Mouse (Mus musculus) B cell, adult 67 days (primary cell): Measurements from ENCODE around the gene Gpn2. TPM values are rescaled to one million over a fixed set of nuclear protein-coding genes. Genes with fewer than 3 reads are reported as not detected.

ENCODE experiments used
- total RNA-seq, 2 experiments: library from RNA; stranded (reverse); gene quantifications; 4 replicates each; pipeline ENCODE4 v1.2.4; 2023

Gene Gpn2
- total RNA-seq = 10 to 100 TPM; 23.8 to 30.9 TPM

DNA sequence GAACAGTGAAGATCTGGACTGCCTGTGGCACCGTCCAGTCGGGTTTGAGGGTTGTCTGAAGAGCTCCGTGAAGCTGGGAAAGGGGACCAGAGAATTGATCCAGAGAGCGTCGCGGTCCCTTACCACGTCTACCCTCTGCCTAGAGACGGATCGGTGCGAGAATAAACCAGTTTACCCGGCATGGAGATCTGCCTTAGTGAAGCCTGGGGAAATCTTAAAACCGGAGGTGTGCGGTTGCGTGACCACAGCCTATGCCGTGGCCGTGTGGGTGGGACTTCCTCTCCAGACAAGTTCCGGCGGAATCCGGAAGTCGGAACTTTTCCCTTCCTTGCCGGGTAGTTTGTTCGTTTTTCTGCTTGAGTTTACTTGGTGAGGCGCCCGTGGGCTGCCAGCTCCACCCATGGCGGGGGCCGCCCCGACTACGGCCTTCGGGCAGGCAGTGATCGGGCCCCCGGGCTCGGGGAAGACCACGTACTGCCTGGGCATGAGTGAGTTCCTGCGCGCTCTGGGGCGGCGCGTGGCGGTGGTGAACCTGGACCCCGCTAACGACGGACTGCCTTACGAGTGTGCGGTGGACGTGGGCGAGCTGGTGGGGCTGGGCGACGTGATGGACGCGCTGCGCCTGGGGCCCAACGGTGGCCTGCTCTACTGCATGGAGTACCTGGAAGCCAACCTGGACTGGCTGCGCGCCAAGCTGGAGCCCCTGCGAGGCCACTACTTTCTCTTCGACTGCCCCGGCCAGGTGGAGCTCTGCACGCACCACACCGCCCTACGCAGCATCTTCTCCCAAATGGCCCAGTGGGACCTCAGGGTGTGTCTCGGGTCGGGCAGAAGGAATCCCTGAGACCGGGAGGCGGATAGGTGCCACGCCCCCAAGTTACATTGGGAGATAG is at the start of gene Gpn2:
Gene Gpn2, plus strand, starts transcription at position 304 of the 893 bp plus-strand sequence.

DNA sequence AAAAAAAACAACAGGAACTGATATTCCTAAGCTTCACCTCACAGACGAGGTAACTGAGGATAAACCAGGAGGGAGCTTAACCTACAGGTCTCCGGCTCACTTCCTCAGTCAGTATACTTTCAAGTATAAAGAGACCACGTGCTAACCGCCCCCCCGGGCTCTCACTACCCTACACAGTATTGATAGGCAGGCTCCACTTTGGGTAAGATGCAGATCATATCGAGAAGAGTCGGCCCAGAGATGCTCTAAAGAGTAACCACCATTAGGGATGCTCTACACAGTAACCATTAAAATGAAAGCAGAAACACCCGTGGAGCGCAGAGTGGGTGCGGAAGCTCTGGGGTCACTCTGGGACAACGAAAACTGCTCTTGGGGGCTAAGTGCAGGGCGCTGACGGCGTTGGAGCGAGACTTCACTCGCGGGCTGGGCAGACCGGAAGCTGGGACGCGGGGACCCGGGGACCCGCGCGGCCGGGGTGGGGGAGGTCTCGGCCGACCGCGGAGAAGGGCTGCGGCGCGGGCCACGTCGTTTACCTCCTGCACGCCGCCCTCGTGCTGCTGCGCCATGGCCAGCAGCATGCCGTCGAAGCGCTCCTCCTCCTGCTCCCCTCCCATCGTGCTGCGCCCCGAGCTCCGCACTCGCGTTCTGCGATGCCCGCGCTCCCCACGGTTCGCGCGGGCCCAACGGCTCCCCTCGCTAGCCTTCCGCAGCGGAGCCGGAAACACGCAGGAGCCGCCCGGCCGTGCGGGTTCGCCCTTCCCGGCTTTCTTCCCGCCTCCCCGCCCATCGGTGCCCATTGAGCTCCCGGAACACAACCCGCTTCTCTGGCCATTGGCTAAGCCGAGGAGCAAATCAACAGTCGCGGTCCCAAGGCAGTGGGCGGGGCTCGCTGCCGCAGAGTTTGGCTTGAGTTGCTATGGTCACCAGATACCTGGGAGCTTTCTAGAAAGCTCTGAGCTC is 38.6 kb upstream of the Gpn2 start, which contains the start of gene Nudc:
Gene Nudc, minus strand, starts transcription at position 725 of the 960 bp plus-strand sequence.

DNA sequence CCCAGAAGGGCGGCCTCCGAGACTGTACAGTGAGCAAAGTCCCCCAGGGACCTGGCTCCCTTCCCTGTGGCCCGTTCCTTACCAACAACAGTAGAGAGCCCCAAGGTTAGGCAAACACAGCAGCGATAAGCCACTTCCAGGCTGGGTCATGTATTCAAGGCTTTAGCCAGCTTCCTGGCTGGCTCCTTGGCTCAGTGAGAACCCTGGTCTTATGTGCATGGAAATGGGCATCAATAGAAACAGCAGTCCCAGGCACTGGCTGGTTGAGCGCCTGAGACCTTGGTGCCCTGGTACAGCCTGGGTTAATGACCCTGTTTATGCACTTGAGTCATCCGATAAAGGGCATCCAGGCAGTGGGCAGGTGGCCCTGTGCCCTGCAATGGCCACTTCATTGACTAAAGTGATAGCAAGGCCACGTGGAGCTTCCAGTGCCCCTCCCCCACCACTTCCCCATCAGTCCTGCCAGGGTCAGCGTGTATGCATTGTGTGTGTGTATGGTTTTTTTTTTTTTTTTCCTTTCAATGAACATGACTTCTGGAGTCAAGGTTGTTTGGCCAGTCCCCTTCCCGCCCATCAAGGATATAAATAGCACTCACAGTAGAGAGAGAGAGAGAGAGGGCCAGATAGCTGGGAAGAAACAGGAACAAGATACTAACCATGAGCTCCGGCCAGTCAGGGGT is 31.3 kb upstream of the Gpn2 start, which contains the start of gene Nr0b2:
Gene Nr0b2, plus strand, starts transcription at position 609 of the 680 bp plus-strand sequence.

DNA sequence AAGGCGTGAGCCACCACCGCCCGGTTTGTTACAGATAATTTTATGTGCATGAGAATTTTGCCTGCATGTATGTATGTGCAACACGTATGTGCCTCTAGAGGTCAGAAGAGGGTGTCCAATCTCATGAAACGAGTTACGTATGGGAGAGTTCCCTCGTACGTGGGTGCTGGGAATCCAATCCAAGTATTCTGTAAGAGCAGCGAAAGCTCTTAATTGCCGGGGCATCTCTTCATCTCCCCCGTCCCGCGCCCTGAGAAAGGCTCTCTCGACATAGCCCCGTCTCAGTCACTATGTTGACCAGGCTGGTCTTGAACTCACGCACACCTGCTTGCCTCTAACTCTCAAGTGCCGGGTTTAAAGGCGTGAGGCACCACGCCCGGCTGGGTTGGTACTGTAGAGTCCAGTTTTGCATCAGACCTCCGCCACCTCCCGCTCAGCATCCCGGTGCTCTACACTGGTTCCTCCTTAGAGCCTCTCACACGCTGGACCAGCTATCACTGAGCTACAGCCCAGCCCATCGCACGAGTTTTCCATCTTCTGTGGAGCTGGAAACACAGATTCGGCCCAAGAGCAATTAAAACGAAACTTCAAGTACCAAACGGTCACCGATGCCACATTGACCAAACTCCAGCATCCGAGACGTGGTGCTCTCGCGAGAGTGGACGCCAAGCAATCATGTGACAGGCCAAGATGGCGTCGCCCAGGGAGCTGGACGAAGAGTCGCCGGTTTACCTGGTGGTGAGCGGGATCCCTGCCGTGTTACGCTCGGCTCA is 9.9 kb upstream of the Gpn2 start, which contains the start of gene Gpatch3:
Gene Gpatch3, plus strand, starts transcription at position 676 of the 773 bp plus-strand sequence.

DNA sequence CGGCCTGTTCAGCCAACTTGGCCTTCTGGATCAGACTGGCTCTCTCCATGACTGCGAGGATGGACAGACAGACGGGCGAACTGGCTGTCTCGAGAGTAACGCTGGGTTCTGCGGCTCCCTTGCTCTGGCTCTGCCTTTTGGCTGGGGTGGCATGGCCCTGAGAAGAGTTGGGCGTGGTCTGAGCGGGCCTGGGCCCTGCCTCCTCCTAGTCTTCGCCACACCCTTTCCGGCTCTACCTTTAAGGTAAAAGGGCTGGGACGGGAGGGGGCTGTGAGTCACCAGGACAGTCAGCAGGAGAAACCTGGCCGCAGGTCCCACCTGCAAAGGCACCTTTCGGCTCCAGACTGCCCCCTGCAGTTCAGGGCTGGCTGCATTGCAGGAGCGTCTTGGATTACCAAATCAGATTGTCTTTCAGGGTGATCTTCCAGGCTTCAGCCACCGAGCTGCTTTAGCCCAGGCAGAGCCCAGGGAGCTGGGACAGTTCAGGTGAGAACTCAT is 17.6 kb downstream of the Gpn2 start, which contains the start of gene Sfn:
Gene Sfn, minus strand, starts transcription at position 448 of the 498 bp plus-strand sequence.

Other genes with a start within 250 kb of the Gpn2 start
- gene Wdtc1, start 230.9 kb upstream of the Gpn2 start, total RNA-seq = 10 to 100 TPM; 43.4 to 48.8 TPM
- gene Slc9a1, start 214.7 kb upstream of the Gpn2 start, total RNA-seq = 10 to 100 TPM; 49.8 to 53.2 TPM
- gene Tent5b, start 104.2 kb upstream of the Gpn2 start, total RNA-seq = not detected
- not detected for gene Trnp1, start 85.8 kb upstream of the Gpn2 start, total RNA-seq
- under 1 TPM in 1 of 2 experiments, not detected in 1; 0.52 TPM for gene Kdf1, start 65.4 kb upstream of the Gpn2 start, total RNA-seq
- 10 to 100 TPM; 93.7 to 95.6 TPM for gene Nudc, start 38.4 kb upstream of the Gpn2 start, total RNA-seq
- gene Nr0b2, start 31.0 kb upstream of the Gpn2 start, total RNA-seq = not detected
- 10 to 100 TPM; 24.0 to 27.4 TPM for gene Gpatch3, start 9.6 kb upstream of the Gpn2 start, total RNA-seq
- gene Sfn, start 17.8 kb downstream of the Gpn2 start, total RNA-seq = 10 to 100 TPM; 56.3 to 58.1 TPM
- gene Zdhhc18, start 65.8 kb downstream of the Gpn2 start, total RNA-seq = 100 to 1,000 TPM; 277 to 316 TPM
- 10 to 100 TPM; 18.2 to 25.6 TPM for gene Pigv, start 88.3 kb downstream of the Gpn2 start, total RNA-seq
- 100 to 1,000 TPM; 307 to 337 TPM for gene Arid1a, start 172.4 kb downstream of the Gpn2 start, total RNA-seq